Mouse (Mus musculus): Measurements from ENCODE around the gene H2afj. TPM values are rescaled to one million over a fixed set of nuclear protein-coding genes. Genes with fewer than 3 reads are reported as not detected.

H2afj gene
- polyA plus RNA-seq (2014; fragmentation: Illumina TruSeq; extraction: RNeasy Lipid Tissue Mini Kit (QIAGEN cat#74804)): 4.6 TPM

DNA sequence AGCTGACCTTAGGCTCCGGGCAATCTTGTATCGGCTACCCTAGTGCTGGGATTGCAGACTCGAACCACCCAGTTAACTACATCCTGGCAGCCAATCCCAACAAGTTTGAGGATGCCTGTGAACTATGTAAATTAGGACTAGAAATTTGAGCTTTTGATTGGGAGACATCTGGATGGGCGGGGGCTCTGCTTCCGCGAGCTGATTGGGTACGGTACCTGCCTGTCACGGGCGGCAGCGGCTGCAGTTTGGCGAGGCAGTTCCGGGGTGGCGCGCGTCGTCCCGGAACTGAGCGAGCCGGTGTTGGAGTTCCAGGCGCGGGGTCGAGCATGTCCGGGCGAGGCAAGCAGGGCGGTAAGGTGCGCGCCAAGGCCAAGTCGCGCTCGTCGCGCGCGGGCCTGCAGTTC lies at the start of gene H2afj:
H2afj (plus strand) TSS at position 231 of the 404 bp plus-strand sequence.

DNA sequence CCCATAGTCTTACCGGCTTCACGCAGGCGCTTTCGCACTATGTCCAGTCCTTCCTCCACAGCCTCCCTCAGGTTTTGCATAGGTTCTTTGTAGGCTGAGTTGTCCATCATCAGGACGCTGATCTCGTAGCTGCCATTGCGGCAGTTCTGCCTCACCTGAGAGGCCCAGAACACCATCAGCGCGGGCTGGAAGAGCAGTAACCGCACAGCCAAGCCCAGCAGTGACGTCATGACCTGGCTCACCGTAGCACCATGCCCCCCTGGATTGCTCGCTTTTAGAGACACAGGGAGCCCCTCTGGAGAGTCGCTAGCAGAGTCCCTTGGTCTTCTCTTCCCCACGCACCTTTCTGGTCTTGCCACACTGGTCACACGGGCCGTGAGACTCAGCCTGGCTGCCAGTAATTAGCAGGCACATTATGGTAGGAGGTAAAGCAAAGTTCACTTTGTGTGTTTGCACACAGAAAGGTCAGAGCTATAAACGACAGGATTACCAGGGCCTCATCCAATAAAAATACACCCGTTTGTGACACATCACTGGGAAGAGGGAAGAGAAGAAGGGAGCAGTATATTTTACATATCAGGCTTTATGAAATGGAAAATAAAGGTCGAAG lies 26.6 kb upstream of the H2afj start, which contains the start of gene Gucy2c:
Gucy2c (minus strand) TSS at position 389 of the 610 bp plus-strand sequence.

GRCm38 (mm10) chr6:136803739-136804633 lies 4.1 kb upstream of the H2afj start, which contains the start of gene Hist4h4:
TSS of gene Hist4h4 (minus strand) at chr6:136804415.

GRCm38 (mm10) chr6:136827516-136827880 lies 19.5 kb downstream of the H2afj start, which contains the start of gene BC049715:
TSS of gene BC049715 (plus strand) at chr6:136827626.

DNA sequence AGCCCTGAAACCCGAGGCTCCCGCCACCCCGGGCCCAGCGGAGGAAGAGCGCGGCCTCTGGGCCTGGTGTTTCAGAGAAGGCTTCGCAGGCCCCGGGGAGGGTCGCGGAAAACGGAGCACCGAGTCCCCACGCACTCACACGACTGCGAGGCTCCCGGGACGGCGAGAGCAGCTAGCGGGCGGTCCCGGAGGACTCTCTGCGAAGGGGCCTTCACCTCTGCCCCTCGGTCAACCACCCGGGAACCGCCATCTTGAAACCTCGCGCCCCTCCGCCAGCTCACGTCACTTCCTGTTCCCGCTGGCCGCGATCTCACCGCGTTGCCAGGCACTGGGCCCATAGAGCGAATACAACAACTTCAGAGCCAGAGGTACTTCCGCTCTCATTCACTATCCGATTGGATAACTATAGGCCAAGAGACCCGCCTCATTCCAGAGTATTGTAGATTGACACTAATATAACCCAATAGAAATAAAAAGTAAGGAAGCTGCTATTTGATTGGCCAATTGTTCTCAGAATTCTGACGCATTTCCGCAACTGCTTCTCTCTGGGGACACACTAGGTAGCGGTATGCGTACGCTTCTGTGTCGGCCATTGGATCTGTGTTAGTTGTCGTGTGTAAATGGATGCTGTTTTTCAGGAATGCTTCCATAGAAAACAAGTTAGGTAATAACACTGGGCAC lies 20.0 kb downstream of the H2afj start, which contains the start of gene Wbp11:
Wbp11 (minus strand) TSS at position 353 of the 681 bp plus-strand sequence.

GRCm38 (mm10) chr6:136835352-136835751 lies 27.3 kb downstream of the H2afj start, which contains the start of gene Smco3:
TSS of gene Smco3 (minus strand) at chr6:136835452.

GRCm38 (mm10) chr6:136857186-136857872 lies 49.3 kb downstream of the H2afj start, which contains the start of gene Art4:
TSS of gene Art4 (minus strand) at chr6:136857733.

Other genes with a start within 250 kb of the H2afj start
- 27.6 TPM for gene Plbd1, start 146.3 kb upstream of the H2afj start, polyA plus RNA-seq (2014; fragmentation: Illumina TruSeq; extraction: RNeasy Lipid Tissue Mini Kit (QIAGEN cat#74804))
- gene Gucy2c, start 26.5 kb upstream of the H2afj start, polyA plus RNA-seq (2014; fragmentation: Illumina TruSeq; extraction: RNeasy Lipid Tissue Mini Kit (QIAGEN cat#74804)): not detected
- not detected for gene Hist4h4, start 3.8 kb upstream of the H2afj start, polyA plus RNA-seq (2014; fragmentation: Illumina TruSeq; extraction: RNeasy Lipid Tissue Mini Kit (QIAGEN cat#74804))
- gene BC049715, start 19.4 kb downstream of the H2afj start, polyA plus RNA-seq (2014; fragmentation: Illumina TruSeq; extraction: RNeasy Lipid Tissue Mini Kit (QIAGEN cat#74804)): 0.51 TPM
- 142 TPM for gene Wbp11, start 20.0 kb downstream of the H2afj start, polyA plus RNA-seq (2014; fragmentation: Illumina TruSeq; extraction: RNeasy Lipid Tissue Mini Kit (QIAGEN cat#74804))
- 0.57 TPM for gene Smco3, start 27.2 kb downstream of the H2afj start, polyA plus RNA-seq (2014; fragmentation: Illumina TruSeq; extraction: RNeasy Lipid Tissue Mini Kit (QIAGEN cat#74804))
- 25.6 TPM for gene Art4, start 49.5 kb downstream of the H2afj start, polyA plus RNA-seq (2014; fragmentation: Illumina TruSeq; extraction: RNeasy Lipid Tissue Mini Kit (QIAGEN cat#74804))
- gene Mgp, start 67.6 kb downstream of the H2afj start, polyA plus RNA-seq (2014; fragmentation: Illumina TruSeq; extraction: RNeasy Lipid Tissue Mini Kit (QIAGEN cat#74804)): 138 TPM
- gene Erp27, start 113.9 kb downstream of the H2afj start, polyA plus RNA-seq (2014; fragmentation: Illumina TruSeq; extraction: RNeasy Lipid Tissue Mini Kit (QIAGEN cat#74804)): not detected
- not detected for gene Pde6h, start 115.6 kb downstream of the H2afj start, polyA plus RNA-seq (2014; fragmentation: Illumina TruSeq; extraction: RNeasy Lipid Tissue Mini Kit (QIAGEN cat#74804))
- gene Arhgdib, start 133.7 kb downstream of the H2afj start, polyA plus RNA-seq (2014; fragmentation: Illumina TruSeq; extraction: RNeasy Lipid Tissue Mini Kit (QIAGEN cat#74804)): 11.5 TPM